Mouse (Mus musculus) midbrain, embryonic 15.5 days (tissue): Measurements from ENCODE around the gene Gm17364. TPM values are rescaled to one million over a fixed set of nuclear protein-coding genes. Genes with fewer than 3 reads are reported as not detected.

Experiments
- ATAC-seq: fragments of 200-750 bp; cut with Nextera tagmentation; replicated peaks from 2 replicates; pipeline ENCODE4 v1.8.0; 2017; ENCODE audit warnings: moderate TSS enrichment
- H3K27ac ChIP-seq: fragments of 300-500 bp; sonication (generic); 2 replicates; pipeline ENCODE4 v1.5.1; 2015; ENCODE audit warnings: mild to moderate bottlenecking, inconsistent platforms
- H3K27me3 ChIP-seq: fragments of 300-500 bp; sonication (generic); replicated peaks from 2 replicates; pipeline ENCODE4 v1.6.1; 2015; ENCODE audit warnings: inconsistent platforms
- H3K36me3 ChIP-seq: fragments of 300-500 bp; sonication (generic); replicated peaks from 2 replicates; pipeline ENCODE4 v1.6.1; 2015; ENCODE audit warnings: inconsistent platforms
- H3K4me1 ChIP-seq: fragments of 300-500 bp; sonication (generic); 2 replicates; pipeline ENCODE4 v1.6.1; 2015; ENCODE audit warnings: inconsistent platforms
- H3K4me2 ChIP-seq: fragments of 300-500 bp; sonication (generic); 2 replicates; pipeline ENCODE4 v1.6.1; 2015; ENCODE audit warnings: inconsistent platforms, mild to moderate bottlenecking, moderate library complexity
- H3K4me3 ChIP-seq: fragments of 300-500 bp; sonication (generic); 2 replicates; pipeline ENCODE4 v1.5.1; 2015; ENCODE audit warnings: mild to moderate bottlenecking, inconsistent platforms
- H3K9ac ChIP-seq: fragments of 300-500 bp; sonication (generic); 2 replicates; pipeline ENCODE4 v1.6.1; 2015; ENCODE audit warnings: mild to moderate bottlenecking, inconsistent platforms
- H3K9me3 ChIP-seq: fragments of 300-500 bp; sonication (generic); 2 replicates; pipeline ENCODE4 v1.6.1; 2016; ENCODE audit warnings: inconsistent platforms
- WGBS: fragments of 180-500 bp; shearing (Covaris S2); methylation state at CpG from one replicate; pipeline ENCODE4 v1.1.7; 2015; ENCODE audit warnings: mixed read lengths; 5-methylcytosine and 5-hydroxymethylcytosine counted together
- polyA plus RNA-seq: library from polyadenylated mRNA; unstranded; fragments of >200 nt; fragmentation: Nextera tagmentation; extraction: Ambion mirVana; gene quantifications from 2 replicates; pipeline ENCODE4 v1.2.1, GENCODE M21; 2015

The Gm17364 gene
- polyA plus RNA-seq, 1 experiment from 2014 or later = not detected

DNA sequence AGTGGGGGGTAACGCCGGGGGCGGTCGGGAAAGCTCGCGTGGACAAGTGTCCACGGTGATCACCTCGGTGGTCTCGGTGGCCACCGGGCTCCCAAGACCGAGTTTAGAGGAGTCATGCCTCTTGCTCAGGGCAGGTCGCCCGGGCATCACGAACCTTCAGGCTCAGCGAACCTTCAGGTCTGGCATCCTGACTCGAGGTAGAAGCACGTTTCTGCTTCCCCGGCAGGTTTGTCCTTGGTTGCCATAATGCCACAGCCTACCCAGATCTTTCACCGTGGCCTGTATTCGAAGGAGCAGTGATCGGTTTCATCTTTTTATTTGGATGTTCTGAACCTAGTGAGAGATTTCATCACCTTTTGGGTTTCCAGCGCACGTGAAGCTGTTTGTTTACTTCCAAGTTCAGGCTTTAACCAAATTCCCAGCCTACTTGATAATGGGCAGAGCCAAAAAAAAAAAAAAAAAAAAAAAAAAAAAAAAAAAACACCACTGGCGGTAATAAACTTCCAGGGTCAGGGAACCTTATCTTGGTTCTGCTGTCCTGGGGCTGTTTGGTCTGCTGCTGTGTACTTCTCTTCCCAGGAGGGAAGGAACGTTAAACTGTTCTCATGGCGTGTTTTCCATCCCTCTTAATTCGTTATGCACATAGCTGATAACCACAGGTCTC is 23.3 kb downstream of the Gm17364 start:
- peak overlapping the region; percentile 59 for H3K4me2 ChIP-seq
- WGBS = 2% methylated on average over 27 of the region's 27 CpGs
- peak overlapping the region; percentile 78 for H3K4me3 ChIP-seq
- peak overlapping the region; percentile 83 for H3K9ac ChIP-seq
- peak overlapping the region; percentile 90 for H3K27ac ChIP-seq
- peaks cover 17% of the 10 kb centered on the region for H3K4me1 ChIP-seq
- ATAC-seq = no peak
- H3K27me3 ChIP-seq = 0 out of 2 replicates have a peak, but pooled peaks cover 10% of the 10 kb centered on the region
- no peaks in the 10 kb centered on the region for H3K36me3 ChIP-seq
- H3K9me3 ChIP-seq = no peaks in the 10 kb centered on the region

DNA sequence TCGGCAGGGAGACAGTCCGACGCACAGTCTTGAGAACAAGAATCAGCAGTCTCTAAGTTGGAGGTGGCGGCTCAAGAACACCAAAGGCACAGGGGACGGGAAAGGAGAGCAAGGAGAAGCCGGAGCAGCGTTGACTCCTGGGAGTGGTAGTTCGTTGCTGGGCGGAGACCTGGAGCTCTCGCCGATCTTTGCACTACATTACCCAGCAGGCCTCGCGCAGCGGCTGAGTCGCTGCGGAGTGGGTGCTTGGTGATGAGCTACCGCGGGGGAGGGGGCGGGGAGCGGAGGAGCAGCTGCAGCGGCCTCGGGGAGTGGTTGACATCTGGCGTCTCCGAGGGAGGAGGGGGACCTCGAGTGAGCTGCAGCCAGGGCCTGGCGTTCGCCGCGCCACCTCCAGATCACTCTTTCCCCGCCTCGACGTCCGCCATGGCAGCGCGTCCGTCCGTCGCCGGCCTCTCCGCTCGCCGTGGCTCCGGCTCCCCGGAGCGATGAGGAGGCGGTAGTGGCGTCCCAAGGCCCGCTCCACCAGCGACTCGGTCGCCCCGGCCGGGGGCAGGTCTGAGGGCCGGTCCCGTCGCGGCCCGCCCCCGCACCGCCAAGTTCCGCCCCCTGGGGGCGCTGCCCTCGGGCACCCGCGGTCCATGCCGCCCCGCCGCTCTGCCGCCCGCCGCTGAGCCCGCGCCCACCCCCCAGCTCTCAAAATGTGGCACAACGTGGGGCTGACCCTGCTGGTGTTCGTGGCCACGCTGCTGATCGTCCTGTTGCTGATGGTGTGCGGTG is 24.0 kb downstream of the Gm17364 start, which contains the start of gene Smim13:
Gene Smim13, plus strand, starts transcription at position 307 of the 780 bp plus-strand sequence.
- H3K4me1 ChIP-seq = peaks cover 17% of the 10 kb centered on the region
- H3K36me3 ChIP-seq = no peaks in the 10 kb centered on the region
- peak within 1 kb of the TSS; percentile 83 for H3K9ac ChIP-seq
- no peaks in the 10 kb centered on the region for H3K9me3 ChIP-seq
- under 1% methylated on average over 77 of the region's 78 CpGs for WGBS
- H3K27me3 ChIP-seq = 0 out of 2 replicates have a peak, but pooled peaks cover 10% of the 10 kb centered on the region
- H3K27ac ChIP-seq = peak within 1 kb of the TSS; percentile 90
- peak; percentile 99 for ATAC-seq
- peak within 1 kb of the TSS; percentile 78 for H3K4me3 ChIP-seq
- peak within 1 kb of the TSS; percentile 59 for H3K4me2 ChIP-seq

DNA sequence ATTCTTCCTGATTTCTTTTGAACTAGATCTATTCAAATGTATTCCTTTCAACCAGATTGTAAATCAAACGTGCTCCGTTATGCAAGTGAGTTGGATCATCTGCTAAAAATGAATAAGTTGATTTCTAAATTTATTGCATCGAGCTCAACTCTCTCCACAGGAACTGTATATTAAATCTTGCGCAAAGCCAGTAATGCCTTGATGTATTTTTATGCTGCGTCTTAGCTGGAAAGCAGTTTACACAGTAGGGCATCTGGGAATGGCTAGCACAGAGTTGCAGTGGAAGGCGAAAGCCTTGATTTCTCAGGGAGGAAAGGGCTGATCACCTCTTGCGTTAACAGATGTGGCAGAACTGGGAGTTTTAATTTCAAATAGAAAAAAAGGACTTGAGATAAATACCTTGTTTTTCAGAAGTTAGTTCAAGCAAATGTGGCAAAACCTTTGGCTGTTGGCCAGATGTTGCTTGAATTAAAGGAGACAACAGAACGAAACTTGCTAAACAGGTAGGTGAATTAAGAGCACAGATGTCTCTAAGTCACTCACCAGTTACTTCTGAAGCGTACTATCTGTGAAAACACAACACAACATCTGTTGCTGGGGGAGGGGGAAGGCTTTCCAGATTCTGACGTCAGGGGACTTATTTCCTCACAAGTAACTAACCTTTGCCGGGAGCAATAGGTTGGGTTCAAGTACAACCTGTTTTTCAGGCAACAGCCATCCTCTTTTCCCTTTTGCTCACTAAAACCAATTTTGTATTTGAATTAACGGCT is 24.8 kb downstream of the Gm17364 start:
- peak overlapping the region; percentile 90 for H3K27ac ChIP-seq
- 47% methylated on average over 12 of the region's 12 CpGs for WGBS
- H3K4me3 ChIP-seq = peak overlapping the region; percentile 78
- H3K9ac ChIP-seq = peak overlapping the region; percentile 40
- H3K27me3 ChIP-seq = 0 out of 2 replicates have a peak, but pooled peaks cover 10% of the 10 kb centered on the region
- H3K9me3 ChIP-seq = no peaks in the 10 kb centered on the region
- peak; percentile 18 for ATAC-seq
- peak overlapping the region; percentile 59 for H3K4me2 ChIP-seq
- H3K4me1 ChIP-seq = peaks cover 17% of the 10 kb centered on the region
- H3K36me3 ChIP-seq = no peaks in the 10 kb centered on the region

DNA sequence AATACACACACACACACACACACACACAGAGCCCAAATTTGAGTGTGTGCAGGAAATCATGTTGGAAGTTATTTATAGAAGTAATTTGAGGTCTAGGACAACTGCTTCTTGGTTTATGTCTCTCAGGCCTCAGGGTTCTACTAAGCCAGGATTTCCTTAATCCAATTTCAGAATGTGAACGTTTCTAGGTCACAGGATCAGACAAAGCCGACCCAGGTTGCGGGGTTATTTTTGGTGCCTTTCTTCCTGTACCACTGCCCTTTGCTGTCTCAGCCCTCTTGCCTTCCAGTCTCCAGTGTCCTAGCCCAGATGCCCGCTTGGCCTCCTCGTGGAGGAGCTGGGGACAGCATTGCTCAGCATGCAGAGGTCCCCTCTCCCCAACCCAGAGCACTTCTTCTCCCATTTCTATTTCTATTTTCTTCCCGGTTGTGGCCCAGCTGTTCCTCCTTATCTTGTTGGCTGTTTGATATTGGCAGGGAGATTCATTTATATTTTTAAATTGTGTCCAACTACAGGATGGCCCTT is 29.4 kb downstream of the Gm17364 start:
- no peaks in the 10 kb centered on the region for H3K9me3 ChIP-seq
- H3K4me2 ChIP-seq = no peak overlapping the region
- H3K27me3 ChIP-seq = 0 out of 2 replicates have a peak, but pooled peaks cover 13% of the 10 kb centered on the region
- no peak overlapping the region for H3K27ac ChIP-seq
- 57% methylated on average over 6 of the region's 6 CpGs for WGBS
- H3K4me3 ChIP-seq = no peak overlapping the region
- H3K9ac ChIP-seq = no peak overlapping the region
- no peak for ATAC-seq
- H3K4me1 ChIP-seq = peaks cover 6% of the 10 kb centered on the region
- no peaks in the 10 kb centered on the region for H3K36me3 ChIP-seq

GRCm38 (mm10) chr13:41241557-41241956 is 32.2 kb downstream of the Gm17364 start:
- H3K4me2 ChIP-seq = no peak overlapping the region
- H3K9me3 ChIP-seq = no peaks in the 10 kb centered on the region
- ATAC-seq = no peak
- WGBS = 74% methylated on average over 2 of the region's 2 CpGs
- H3K27ac ChIP-seq = no peak overlapping the region
- H3K9ac ChIP-seq = no peak overlapping the region
- no peaks in the 10 kb centered on the region for H3K36me3 ChIP-seq
- H3K27me3 ChIP-seq = 0 out of 2 replicates have a peak, but pooled peaks cover 8% of the 10 kb centered on the region
- no peaks in the 10 kb centered on the region for H3K4me1 ChIP-seq
- H3K4me3 ChIP-seq = no peak overlapping the region

DNA sequence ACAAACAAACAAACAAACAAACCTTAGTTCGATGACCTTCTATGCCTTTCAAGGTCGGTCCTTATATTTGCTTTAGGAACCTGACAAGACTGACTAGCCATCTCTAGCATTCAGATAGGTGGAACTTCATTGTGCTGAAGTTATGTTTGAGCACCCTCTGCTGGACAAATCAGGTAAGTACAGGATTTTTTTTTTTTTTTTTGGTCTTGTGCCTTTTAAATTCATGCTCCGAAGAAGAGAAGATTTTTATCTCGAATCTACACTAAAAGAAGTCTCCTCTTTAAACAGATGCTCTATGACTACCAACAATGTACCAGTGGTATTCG is 35.0 kb downstream of the Gm17364 start:
- H3K27ac ChIP-seq = no peak overlapping the region
- H3K4me3 ChIP-seq = no peak overlapping the region
- 0 out of 2 replicates have a peak, but pooled peaks cover 6% of the 10 kb centered on the region for H3K27me3 ChIP-seq
- ATAC-seq = peak; percentile 69; the same call in 1 of the 2 replicates
- H3K4me1 ChIP-seq = no peaks in the 10 kb centered on the region
- no peaks in the 10 kb centered on the region for H3K9me3 ChIP-seq
- 10% methylated on average over 5 of the region's 5 CpGs for WGBS
- no peaks in the 10 kb centered on the region for H3K36me3 ChIP-seq
- no peak overlapping the region for H3K4me2 ChIP-seq
- H3K9ac ChIP-seq = no peak overlapping the region

- H3K4me1 ChIP-seq = no peaks in the 10 kb centered on the region
- H3K27ac ChIP-seq = no peak overlapping the region
- no peaks in the 10 kb centered on the region for H3K36me3 ChIP-seq
- H3K9ac ChIP-seq = no peak overlapping the region
- H3K4me2 ChIP-seq = no peak overlapping the region
- 78% methylated on average over 10 of the region's 10 CpGs for WGBS
- H3K9me3 ChIP-seq = no peaks in the 10 kb centered on the region
- H3K27me3 ChIP-seq = 0 out of 2 replicates have a peak, but pooled peaks cover 6% of the 10 kb centered on the region
- ATAC-seq = 0 out of 2 replicates have a peak, but pooled peaks have one; percentile 39
- H3K4me3 ChIP-seq = no peak overlapping the region
Measured at GRCm38 (mm10) chr13:41238035-41238804, 35.6 kb downstream of the Gm17364 start.

DNA sequence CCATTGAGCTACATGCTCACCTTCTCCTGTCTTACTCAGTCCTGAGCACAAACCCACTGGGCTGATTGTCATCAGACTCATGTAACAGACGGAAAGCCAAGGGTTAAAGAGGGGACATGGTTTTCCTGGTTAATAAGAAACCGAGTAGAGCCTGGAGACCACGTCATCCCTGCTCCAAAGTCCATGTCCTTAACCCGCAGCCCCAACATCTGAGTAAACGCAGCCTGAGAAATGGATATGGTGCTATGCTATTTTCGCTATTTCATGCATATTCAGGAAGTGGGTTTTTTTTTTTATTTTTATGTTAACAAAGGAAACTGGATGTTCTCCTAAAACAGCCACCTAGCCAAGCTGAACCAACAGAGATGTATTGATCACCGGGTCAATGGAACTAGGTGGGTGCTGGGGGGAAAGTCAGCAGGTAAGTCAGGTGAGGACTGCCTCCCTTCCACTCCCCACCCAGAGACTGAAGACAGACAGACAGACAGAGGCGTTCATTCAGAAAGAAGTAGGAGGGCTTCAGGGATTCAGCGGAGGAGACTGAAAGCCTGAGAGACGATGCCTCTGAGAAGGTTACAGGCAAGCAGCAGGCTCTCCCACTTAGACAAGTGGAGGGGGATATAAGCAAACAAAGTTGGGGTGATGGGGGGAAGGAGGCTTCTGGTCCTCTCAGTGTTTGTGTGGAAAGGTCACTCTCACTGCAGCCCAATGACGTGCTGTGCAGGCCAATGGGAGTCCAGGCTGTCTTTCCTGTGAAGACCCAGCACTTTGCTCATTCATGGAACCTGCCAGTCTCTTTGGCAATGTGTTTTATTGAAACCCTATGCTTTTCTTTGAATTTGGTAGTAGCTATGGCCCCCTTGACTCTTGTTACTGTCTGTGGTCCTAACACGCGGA is 37.7 kb downstream of the Gm17364 start:
- H3K4me2 ChIP-seq = no peak overlapping the region
- no peak overlapping the region for H3K4me3 ChIP-seq
- 81% methylated on average over 13 of the region's 13 CpGs for WGBS
- no peak overlapping the region for H3K9ac ChIP-seq
- no peaks in the 10 kb centered on the region for H3K4me1 ChIP-seq
- H3K36me3 ChIP-seq = no peaks in the 10 kb centered on the region
- ATAC-seq = no peak
- H3K9me3 ChIP-seq = no peaks in the 10 kb centered on the region
- H3K27me3 ChIP-seq = 0 out of 2 replicates have a peak, but pooled peaks cover 6% of the 10 kb centered on the region
- H3K27ac ChIP-seq = no peak overlapping the region

DNA sequence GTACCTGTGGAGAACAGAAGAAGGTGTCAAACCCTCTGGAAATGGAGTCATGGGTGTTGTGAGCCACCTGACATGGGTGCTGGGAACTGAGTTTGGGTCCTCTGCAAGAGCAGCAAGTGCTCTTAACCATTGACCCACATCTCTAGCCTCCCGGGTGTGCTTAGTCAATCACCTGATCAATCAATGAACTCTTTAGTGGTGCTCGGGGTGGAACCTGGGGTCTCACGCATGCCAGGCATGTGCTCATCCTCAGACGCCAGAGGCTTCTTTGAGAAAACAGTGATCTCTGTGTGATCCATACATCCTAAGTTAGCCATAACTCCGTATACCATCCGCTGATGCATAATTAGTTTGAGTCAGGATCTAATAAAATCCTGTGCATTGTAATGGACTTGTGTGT is 38.6 kb downstream of the Gm17364 start:
- Histone ChIP-seq H3K36me3 (no peaks in the 10 kb centered on the region), H3K9ac (no peak overlapping the region), H3K4me1 (no peaks in the 10 kb centered on the region), H3K9me3 (no peaks in the 10 kb centered on the region), H3K4me2 (no peak overlapping the region), H3K4me3 (no peak overlapping the region), H3K27ac (no peak overlapping the region), H3K27me3 (0 out of 2 replicates have a peak, but pooled peaks cover 6% of the 10 kb centered on the region)
- no peak for ATAC-seq
- 92% methylated on average over 6 of the region's 6 CpGs for WGBS

GRCm38 (mm10) chr13:41233241-41233640 is 40.5 kb downstream of the Gm17364 start:
- H3K36me3 ChIP-seq = no peaks in the 10 kb centered on the region
- H3K4me3 ChIP-seq = no peak overlapping the region
- no peak overlapping the region for H3K27ac ChIP-seq
- no peaks in the 10 kb centered on the region for H3K27me3 ChIP-seq
- no peak overlapping the region for H3K4me2 ChIP-seq
- ATAC-seq = no peak
- 90% methylated on average over 7 of the region's 7 CpGs for WGBS
- H3K4me1 ChIP-seq = no peaks in the 10 kb centered on the region
- H3K9ac ChIP-seq = no peak overlapping the region
- no peaks in the 10 kb centered on the region for H3K9me3 ChIP-seq
